Mouse (Mus musculus) E14TG2a.4 (cell line): Measurements from ENCODE around the gene Kcnh6.

ENCODE experiments used
- CTCF ChIP-seq: conservative IDR thresholded peaks from 2 replicates; pipeline ENCODE4 v1.5.1; 2014; ENCODE audit warnings: low read length
- NANOG ChIP-seq: IDR thresholded peaks from 2 replicates; pipeline ENCODE4 v1.6.1; 2014; ENCODE audit warnings: borderline replicate concordance, low read length, mixed read lengths
- POU5F1 ChIP-seq: IDR thresholded peaks from 2 replicates; pipeline ENCODE4 v1.6.1; 2014; ENCODE audit warnings: low read length, borderline replicate concordance

DNA sequence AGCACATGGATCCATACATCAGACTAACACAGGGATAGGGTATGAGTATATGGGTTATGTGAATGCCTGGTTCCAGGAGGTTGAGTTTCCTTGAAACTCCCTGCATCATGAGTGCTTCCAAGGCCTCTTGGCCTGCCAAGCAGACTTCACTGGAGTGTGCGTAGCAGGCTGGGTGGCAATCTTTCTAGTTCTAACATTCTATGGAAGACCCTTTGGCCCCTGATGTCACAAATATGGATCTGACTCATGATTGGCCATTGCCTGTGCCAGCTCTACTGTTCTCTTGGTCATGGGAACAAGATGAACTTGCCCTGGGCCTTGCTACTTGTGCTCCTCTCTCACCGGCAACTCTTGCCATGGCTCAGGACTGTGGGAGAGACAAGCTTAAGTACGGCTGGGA lies 13.5 kb upstream of the Kcnh6 start, which contains the start of gene Ace3:
- TF ChIP-seq CTCF (no peak), POU5F1 (no peak), NANOG (no peak)
